Mouse (Mus musculus): ENCODE results near the gene Notch2.

Notch2 gene

GRCm38 (mm10) chr3:98062591-98063185, 49.4 kb downstream of the Notch2 start:
- in situ Hi-C loops (cut with MboI; ENCODE audit: low pct_unique_long_range_greater_than_20kb in 1 of 2, low sequenced_read_pairs in 2 of 2, unreplicated experiment in 1 of 2): no loop called here

GRCm38 (mm10) chr3:98063186-98063771, 50.0 kb downstream of the Notch2 start:
- in situ Hi-C loops (cut with MboI; ENCODE audit: low pct_unique_long_range_greater_than_20kb in 1 of 2, low sequenced_read_pairs in 2 of 2, unreplicated experiment in 1 of 2): no loop called here

DNA sequence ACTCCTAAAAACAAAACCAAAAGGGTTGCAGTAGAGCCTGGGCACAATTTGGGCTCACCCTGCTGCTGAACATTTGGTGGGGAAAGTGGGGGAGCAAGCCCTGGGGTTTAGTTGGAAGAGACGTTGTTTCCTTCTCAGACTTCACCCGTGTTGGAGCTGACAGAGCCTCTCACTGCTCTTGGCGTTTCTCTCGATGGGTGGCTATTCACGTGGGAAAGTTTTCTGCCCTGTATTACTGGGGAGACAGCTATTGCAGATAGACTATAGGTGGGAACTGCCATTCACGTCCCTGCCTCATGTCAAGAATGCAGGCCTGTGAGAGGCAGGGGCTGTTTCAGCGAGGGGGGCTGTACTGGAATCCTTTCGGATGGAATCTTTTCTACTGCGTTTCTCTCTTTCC, 50.5 kb downstream of the Notch2 start:
- in situ Hi-C loops (cut with MboI; ENCODE audit: low pct_unique_long_range_greater_than_20kb in 1 of 2, low sequenced_read_pairs in 2 of 2, unreplicated experiment in 1 of 2): no loop called here

DNA sequence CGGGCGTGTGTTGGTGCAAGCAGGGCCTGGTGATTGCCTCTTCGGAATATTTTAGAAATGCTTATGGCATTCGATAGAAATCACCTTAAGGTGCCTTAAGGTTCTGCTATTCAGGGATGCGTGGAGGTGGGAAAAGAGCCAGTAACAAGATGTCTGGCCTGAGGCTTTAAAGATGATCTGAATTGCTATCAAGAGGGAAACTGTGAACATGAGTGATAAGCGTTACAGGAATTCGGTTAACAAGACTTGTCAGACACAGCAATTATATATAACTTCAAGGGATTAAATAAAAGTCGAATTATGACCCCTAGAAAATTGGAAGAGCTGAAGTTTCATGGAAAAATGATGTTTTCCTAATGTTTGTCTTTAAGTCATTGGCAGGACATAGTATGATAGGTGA, 51.7 kb downstream of the Notch2 start:
- in situ Hi-C loops (cut with MboI; ENCODE audit: low pct_unique_long_range_greater_than_20kb in 1 of 2, low sequenced_read_pairs in 2 of 2, unreplicated experiment in 1 of 2): no loop called here

- in situ Hi-C loops (cut with MboI; ENCODE audit: low pct_unique_long_range_greater_than_20kb in 1 of 2, low sequenced_read_pairs in 2 of 2, unreplicated experiment in 1 of 2): no loop called here
Measured at GRCm38 (mm10) chr3:98066434-98066833, 53.1 kb downstream of the Notch2 start.

- in situ Hi-C loops (cut with MboI; ENCODE audit: low pct_unique_long_range_greater_than_20kb in 1 of 2, low sequenced_read_pairs in 2 of 2, unreplicated experiment in 1 of 2): no loop called here
Measured at GRCm38 (mm10) chr3:98067413-98067812, 54.1 kb downstream of the Notch2 start.

DNA sequence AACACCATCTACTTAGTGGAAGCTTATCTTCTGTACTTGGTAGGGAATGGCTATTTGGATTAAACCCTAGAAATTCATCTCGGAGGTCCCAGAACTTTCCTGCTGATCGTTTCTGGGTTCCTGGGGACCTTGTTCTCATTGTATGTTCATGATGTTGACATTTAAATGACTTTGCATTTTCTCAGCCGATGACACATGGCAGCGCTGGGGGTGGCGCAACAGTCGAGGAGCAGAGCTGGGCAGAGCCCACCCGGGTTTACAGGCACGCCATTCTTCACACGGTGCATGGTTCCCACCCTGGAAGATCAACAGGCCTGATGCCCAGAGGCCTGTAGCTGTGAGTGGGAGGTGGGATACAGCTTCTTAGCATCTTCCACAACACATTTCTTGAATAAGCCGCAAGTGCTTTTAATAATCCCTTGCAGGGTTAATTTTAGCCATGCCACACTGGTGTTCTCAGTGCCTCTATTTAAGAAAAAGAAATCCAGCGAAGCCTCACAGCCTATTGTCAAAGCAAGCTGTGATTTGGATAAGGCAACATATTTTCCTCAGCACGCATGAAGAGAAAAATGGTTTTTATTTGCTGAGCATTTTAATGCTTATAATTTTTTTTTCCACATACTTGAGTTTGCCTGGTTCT, 54.6 kb downstream of the Notch2 start:
- in situ Hi-C loops (cut with MboI; ENCODE audit: low pct_unique_long_range_greater_than_20kb in 1 of 2, low sequenced_read_pairs in 2 of 2, unreplicated experiment in 1 of 2): no loop called here

DNA sequence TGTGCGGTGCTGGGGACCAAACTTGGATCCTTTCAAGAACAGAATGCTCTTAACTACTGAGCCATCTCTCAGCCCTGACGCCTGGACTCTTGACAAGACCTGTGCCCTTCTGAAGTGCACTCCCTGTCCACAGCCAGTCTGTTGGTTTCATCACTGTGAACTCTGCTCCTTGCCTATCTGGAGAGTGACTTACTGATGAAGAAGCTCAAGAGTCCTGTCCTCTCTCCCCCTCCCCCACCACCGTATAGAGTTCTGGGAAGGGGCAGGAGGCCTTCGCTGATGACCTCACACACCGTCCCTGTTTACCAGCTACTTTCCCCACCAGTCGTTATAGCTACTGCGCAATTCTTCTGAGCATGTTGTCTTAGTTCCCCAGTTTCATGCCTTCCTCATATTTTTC, 55.8 kb downstream of the Notch2 start:
- in situ Hi-C loops (cut with MboI; ENCODE audit: low pct_unique_long_range_greater_than_20kb in 1 of 2, low sequenced_read_pairs in 2 of 2, unreplicated experiment in 1 of 2): no loop called here

GRCm38 (mm10) chr3:98069856-98070255, 56.5 kb downstream of the Notch2 start:
- in situ Hi-C loops (cut with MboI; ENCODE audit: low pct_unique_long_range_greater_than_20kb in 1 of 2, low sequenced_read_pairs in 2 of 2, unreplicated experiment in 1 of 2): no loop called here

DNA sequence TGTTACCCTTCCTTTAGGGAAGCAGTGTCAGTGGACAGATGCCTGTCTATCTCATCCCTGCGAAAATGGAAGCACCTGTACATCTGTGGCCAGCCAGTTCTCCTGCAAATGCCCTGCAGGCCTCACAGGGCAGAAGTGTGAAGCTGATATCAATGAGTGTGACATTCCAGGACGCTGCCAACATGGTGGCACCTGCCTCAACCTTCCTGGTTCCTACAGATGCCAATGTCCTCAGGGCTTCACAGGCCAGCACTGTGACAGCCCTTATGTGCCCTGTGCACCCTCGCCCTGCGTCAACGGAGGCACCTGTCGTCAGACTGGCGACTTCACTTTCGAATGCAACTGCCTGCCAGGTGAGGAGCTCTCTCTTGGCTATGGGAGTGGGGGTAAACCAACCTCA, 59.2 kb downstream of the Notch2 start:
- in situ Hi-C loops (cut with MboI; ENCODE audit: low pct_unique_long_range_greater_than_20kb in 1 of 2, low sequenced_read_pairs in 2 of 2, unreplicated experiment in 1 of 2): no loop called here

GRCm38 (mm10) chr3:98073545-98073944, 60.2 kb downstream of the Notch2 start:
- in situ Hi-C loops (cut with MboI; ENCODE audit: low pct_unique_long_range_greater_than_20kb in 1 of 2, low sequenced_read_pairs in 2 of 2, unreplicated experiment in 1 of 2): no loop called here

GRCm38 (mm10) chr3:98074622-98075231, 61.4 kb downstream of the Notch2 start:
- in situ Hi-C loops (cut with MboI; ENCODE audit: low pct_unique_long_range_greater_than_20kb in 1 of 2, low sequenced_read_pairs in 2 of 2, unreplicated experiment in 1 of 2): no loop called here

GRCm38 (mm10) chr3:98077866-98078265, 64.5 kb downstream of the Notch2 start:
- in situ Hi-C loops (cut with MboI; ENCODE audit: low pct_unique_long_range_greater_than_20kb in 1 of 2, low sequenced_read_pairs in 2 of 2, unreplicated experiment in 1 of 2): no loop called here

DNA sequence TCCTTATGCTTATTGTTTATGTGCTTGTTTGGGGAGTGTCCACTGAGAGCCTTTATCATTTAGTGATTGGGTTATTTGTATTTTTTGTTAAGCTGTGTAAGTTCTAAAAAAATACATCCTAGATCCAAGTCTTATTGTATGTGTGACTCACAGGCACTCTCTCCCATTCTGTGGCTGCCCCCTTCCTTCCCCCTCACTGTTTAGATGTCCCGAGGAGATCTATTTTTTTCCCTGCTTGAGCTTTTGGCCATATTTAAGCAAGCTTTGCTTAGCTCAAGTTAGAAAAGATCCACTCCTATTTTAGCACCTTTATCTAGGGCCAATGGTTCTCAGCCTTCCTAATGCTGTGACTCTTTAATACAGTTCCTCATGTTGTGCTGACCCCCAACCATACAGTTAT, 65.5 kb downstream of the Notch2 start:
- in situ Hi-C loops (cut with MboI; ENCODE audit: low pct_unique_long_range_greater_than_20kb in 1 of 2, low sequenced_read_pairs in 2 of 2, unreplicated experiment in 1 of 2): no loop called here

DNA sequence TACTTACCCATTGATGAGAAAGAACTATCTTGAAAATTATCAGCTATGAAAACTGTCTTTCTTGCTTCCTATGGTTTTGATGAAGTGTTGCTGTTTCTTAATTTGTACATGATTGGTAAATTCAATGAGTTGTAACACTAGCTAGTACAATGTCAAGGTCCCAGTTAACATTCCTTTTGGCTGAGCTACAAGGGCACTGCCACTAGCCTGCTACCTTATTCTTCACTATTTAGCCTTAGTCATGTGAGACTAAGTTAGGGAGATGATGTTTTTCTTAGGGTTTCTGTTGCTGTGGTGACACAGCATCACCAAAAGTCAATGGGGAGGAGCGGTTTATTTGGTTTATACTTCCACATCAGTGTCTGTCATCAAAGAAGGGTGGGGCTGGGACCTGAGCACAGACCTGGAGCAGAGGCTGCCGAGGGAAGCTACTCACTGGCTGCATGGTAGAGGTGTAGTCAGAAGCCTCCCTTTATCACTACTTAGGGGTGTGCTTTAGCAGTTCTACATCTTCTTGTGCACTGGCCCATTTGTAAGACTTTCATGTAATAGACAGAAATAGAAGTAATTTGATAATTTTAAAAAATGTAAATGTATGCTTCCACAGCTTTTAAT, 66.4 kb downstream of the Notch2 start:
- in situ Hi-C loops (cut with MboI; ENCODE audit: low pct_unique_long_range_greater_than_20kb in 1 of 2, low sequenced_read_pairs in 2 of 2, unreplicated experiment in 1 of 2): no loop called here

GRCm38 (mm10) chr3:98080630-98081029, 67.3 kb downstream of the Notch2 start:
- in situ Hi-C loops (cut with MboI; ENCODE audit: low pct_unique_long_range_greater_than_20kb in 1 of 2, low sequenced_read_pairs in 2 of 2, unreplicated experiment in 1 of 2): no loop called here

GRCm38 (mm10) chr3:98082188-98082587, 68.9 kb downstream of the Notch2 start:
- in situ Hi-C loops (cut with MboI; ENCODE audit: low pct_unique_long_range_greater_than_20kb in 1 of 2, low sequenced_read_pairs in 2 of 2, unreplicated experiment in 1 of 2): no loop called here

GRCm38 (mm10) chr3:98082972-98083371, 69.6 kb downstream of the Notch2 start:
- in situ Hi-C loops (cut with MboI; ENCODE audit: low pct_unique_long_range_greater_than_20kb in 1 of 2, low sequenced_read_pairs in 2 of 2, unreplicated experiment in 1 of 2): no loop called here

- in situ Hi-C loops (cut with MboI; ENCODE audit: low pct_unique_long_range_greater_than_20kb in 1 of 2, low sequenced_read_pairs in 2 of 2, unreplicated experiment in 1 of 2): no loop called here
Measured at GRCm38 (mm10) chr3:98084061-98084655, 70.8 kb downstream of the Notch2 start.

All from mouse embryonic stem cell (cell line).